Mouse (Mus musculus): ENCODE results near the gene 4930513O06Rik. TPM values are rescaled to one million over a fixed set of nuclear protein-coding genes. Genes with fewer than 3 reads are reported as not detected.
A peak's percentile ranks its signal among the peaks of the same experiment; 100 is the strongest.

The 4930513O06Rik gene
- not detected in 2 replicates for polyA plus RNA-seq (2015; fragmentation: Nextera tagmentation; extraction: Ambion mirVana)

DNA sequence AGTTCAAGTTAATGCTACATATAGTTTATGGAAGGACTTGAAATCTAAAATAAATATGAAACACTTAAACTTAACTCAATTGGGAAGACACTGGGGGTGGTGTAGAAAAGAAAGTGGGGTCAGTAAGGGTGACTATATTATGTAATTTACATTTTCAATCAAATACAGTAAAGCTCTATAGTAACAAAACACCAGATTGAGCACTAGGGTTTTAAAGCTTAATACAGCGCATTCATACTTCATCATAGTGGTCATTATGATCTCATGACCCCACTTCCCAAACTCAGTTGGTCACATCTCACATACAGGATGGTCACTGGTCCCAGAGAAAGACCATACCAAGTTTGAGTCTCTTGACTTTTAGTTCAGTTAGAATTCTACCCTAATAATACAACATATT is at the start of gene 4930513O06Rik:
Gene 4930513O06Rik (plus strand): TSS at position 301 of the 400 bp plus-strand sequence.
- no peaks in the 10 kb centered on the region for H3K9me3 ChIP-seq (ENCODE audit: control insufficient read depth, low read length)
- ATAC-seq (ENCODE audit: low read depth): no peak
- no peak within 1 kb of the TSS for H3K4me2 ChIP-seq (ENCODE audit: low read depth, low read length)
- no peaks in the 10 kb centered on the region for H3K27me3 ChIP-seq (ENCODE audit: control insufficient read depth, insufficient read depth, low read depth, low read length)
- no peaks in the 10 kb centered on the region for H3K4me1 ChIP-seq (replicated peaks; ENCODE audit: control insufficient read depth, insufficient read depth, low read length)
- no peak within 1 kb of the TSS for H3K27ac ChIP-seq (ENCODE audit: low read length)
- H3K4me3 ChIP-seq (ENCODE audit: low read length): no peak within 1 kb of the TSS
- 89% methylated on average over 1 of the region's 1 CpGs for WGBS
- H3K36me3 ChIP-seq (ENCODE audit: control insufficient read depth, insufficient read depth, low read length): no peaks in the 10 kb centered on the region
- H3K9ac ChIP-seq (ENCODE audit: low read length): no peak within 1 kb of the TSS

- Histone ChIP-seq H3K36me3 (ENCODE audit: control insufficient read depth, insufficient read depth, low read length) (no peaks in the 10 kb centered on the region), H3K4me1 (replicated peaks; ENCODE audit: control insufficient read depth, insufficient read depth, low read length) (no peaks in the 10 kb centered on the region), H3K4me2 (ENCODE audit: low read depth, low read length) (no peak overlapping the region), H3K27me3 (ENCODE audit: control insufficient read depth, insufficient read depth, low read depth, low read length) (no peaks in the 10 kb centered on the region), H3K4me3 (ENCODE audit: low read length) (no peak overlapping the region), H3K9me3 (ENCODE audit: control insufficient read depth, low read length) (no peaks in the 10 kb centered on the region), H3K27ac (ENCODE audit: low read length) (no peak overlapping the region), H3K9ac (ENCODE audit: low read length) (no peak overlapping the region)
- no peak for ATAC-seq (ENCODE audit: low read depth)
- 91% methylated on average over 1 of the region's 1 CpGs for WGBS
Measured at GRCm38 (mm10) chrX:139037666-139038065, 48.4 kb upstream of the 4930513O06Rik start.

GRCm38 (mm10) chrX:139039314-139039713 is 46.7 kb upstream of the 4930513O06Rik start:
- ATAC-seq (ENCODE audit: low read depth): no peak
- Histone ChIP-seq H3K9me3 (ENCODE audit: control insufficient read depth, low read length) (no peaks in the 10 kb centered on the region), H3K4me2 (ENCODE audit: low read depth, low read length) (no peak overlapping the region), H3K27me3 (ENCODE audit: control insufficient read depth, insufficient read depth, low read depth, low read length) (no peaks in the 10 kb centered on the region), H3K4me1 (replicated peaks; ENCODE audit: control insufficient read depth, insufficient read depth, low read length) (no peaks in the 10 kb centered on the region), H3K36me3 (ENCODE audit: control insufficient read depth, insufficient read depth, low read length) (no peaks in the 10 kb centered on the region), H3K4me3 (ENCODE audit: low read length) (no peak overlapping the region), H3K27ac (ENCODE audit: low read length) (no peak overlapping the region), H3K9ac (ENCODE audit: low read length) (no peak overlapping the region)
- 41% methylated on average over 2 of the region's 2 CpGs for WGBS

GRCm38 (mm10) chrX:139041148-139041547 is 44.9 kb upstream of the 4930513O06Rik start:
- ATAC-seq (ENCODE audit: low read depth): no peak
- Histone ChIP-seq H3K27me3 (ENCODE audit: control insufficient read depth, insufficient read depth, low read depth, low read length) (no peaks in the 10 kb centered on the region), H3K27ac (ENCODE audit: low read length) (no peak overlapping the region), H3K9me3 (ENCODE audit: control insufficient read depth, low read length) (no peaks in the 10 kb centered on the region), H3K4me3 (ENCODE audit: low read length) (no peak overlapping the region), H3K4me2 (ENCODE audit: low read depth, low read length) (no peak overlapping the region), H3K9ac (ENCODE audit: low read length) (no peak overlapping the region), H3K36me3 (ENCODE audit: control insufficient read depth, insufficient read depth, low read length) (no peaks in the 10 kb centered on the region), H3K4me1 (replicated peaks; ENCODE audit: control insufficient read depth, insufficient read depth, low read length) (no peaks in the 10 kb centered on the region)
- WGBS: 72% methylated on average over 1 of the region's 1 CpGs

DNA sequence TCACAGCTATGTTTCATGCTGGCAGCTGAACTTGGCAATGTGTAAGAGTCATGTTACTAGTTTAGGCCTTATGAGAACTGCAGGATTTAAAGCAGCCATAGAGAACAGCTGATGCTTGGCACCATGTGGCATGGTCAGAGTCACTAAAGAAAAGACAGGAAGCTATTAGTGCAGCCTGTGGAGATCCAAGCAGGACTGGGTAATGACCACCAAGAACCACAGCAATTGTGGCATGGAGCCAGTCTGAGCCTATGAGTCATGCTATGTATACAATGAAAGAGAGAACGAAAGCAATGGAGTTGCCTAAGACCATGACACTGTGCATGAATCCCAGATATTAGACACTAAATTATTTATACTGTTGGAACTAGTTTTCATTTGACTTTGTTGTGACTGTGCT is 34.1 kb upstream of the 4930513O06Rik start:
- Histone ChIP-seq H3K9me3 (ENCODE audit: control insufficient read depth, low read length) (no peaks in the 10 kb centered on the region), H3K4me1 (replicated peaks; ENCODE audit: control insufficient read depth, insufficient read depth, low read length) (no peaks in the 10 kb centered on the region), H3K9ac (ENCODE audit: low read length) (no peak overlapping the region), H3K4me3 (ENCODE audit: low read length) (no peak overlapping the region), H3K4me2 (ENCODE audit: low read depth, low read length) (no peak overlapping the region), H3K36me3 (ENCODE audit: control insufficient read depth, insufficient read depth, low read length) (no peaks in the 10 kb centered on the region), H3K27ac (ENCODE audit: low read length) (no peak overlapping the region), H3K27me3 (ENCODE audit: control insufficient read depth, insufficient read depth, low read depth, low read length) (no peaks in the 10 kb centered on the region)
- WGBS: 41% methylated on average over 1 of the region's 1 CpGs
- ATAC-seq (ENCODE audit: low read depth): peak; percentile 93

- WGBS: 72% methylated on average over 1 of the region's 1 CpGs
- no peak for ATAC-seq (ENCODE audit: low read depth)
Measured at GRCm38 (mm10) chrX:139053149-139053548, 32.9 kb upstream of the 4930513O06Rik start.

DNA sequence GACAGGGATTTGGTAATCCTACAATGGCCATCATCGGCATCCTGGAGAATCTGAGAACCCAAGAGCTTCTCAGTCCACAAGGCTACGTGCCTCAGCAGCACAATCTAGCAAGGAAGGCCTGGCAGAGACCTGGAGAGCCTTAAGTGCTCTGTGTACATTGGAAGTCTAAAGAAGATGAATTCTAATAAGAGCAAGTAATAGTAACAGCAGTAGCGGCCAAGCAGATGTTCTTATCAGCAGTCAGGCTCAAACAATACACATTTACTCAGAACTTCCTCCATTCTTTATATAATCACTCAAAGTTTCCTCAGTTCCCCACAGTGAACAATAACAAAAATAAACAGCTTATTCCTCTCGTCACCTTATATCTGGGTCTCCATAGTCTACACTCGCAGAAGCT is 22.0 kb upstream of the 4930513O06Rik start:
- ATAC-seq (ENCODE audit: low read depth): peak; percentile 60

More at GRCm38 (mm10) chrX:139053149-139053548, 32.9 kb upstream of the 4930513O06Rik start:
- no peak overlapping the region for H3K4me2 ChIP-seq (ENCODE audit: low read depth, low read length)
- no peak overlapping the region for H3K27ac ChIP-seq (ENCODE audit: low read length)
- H3K9ac ChIP-seq (ENCODE audit: low read length): no peak overlapping the region
- H3K36me3 ChIP-seq (ENCODE audit: control insufficient read depth, insufficient read depth, low read length): no peaks in the 10 kb centered on the region
- H3K4me1 ChIP-seq (replicated peaks; ENCODE audit: control insufficient read depth, insufficient read depth, low read length): no peaks in the 10 kb centered on the region
- H3K27me3 ChIP-seq (ENCODE audit: control insufficient read depth, insufficient read depth, low read depth, low read length): no peaks in the 10 kb centered on the region
- no peaks in the 10 kb centered on the region for H3K9me3 ChIP-seq (ENCODE audit: control insufficient read depth, low read length)
- no peak overlapping the region for H3K4me3 ChIP-seq (ENCODE audit: low read length)

DNA sequence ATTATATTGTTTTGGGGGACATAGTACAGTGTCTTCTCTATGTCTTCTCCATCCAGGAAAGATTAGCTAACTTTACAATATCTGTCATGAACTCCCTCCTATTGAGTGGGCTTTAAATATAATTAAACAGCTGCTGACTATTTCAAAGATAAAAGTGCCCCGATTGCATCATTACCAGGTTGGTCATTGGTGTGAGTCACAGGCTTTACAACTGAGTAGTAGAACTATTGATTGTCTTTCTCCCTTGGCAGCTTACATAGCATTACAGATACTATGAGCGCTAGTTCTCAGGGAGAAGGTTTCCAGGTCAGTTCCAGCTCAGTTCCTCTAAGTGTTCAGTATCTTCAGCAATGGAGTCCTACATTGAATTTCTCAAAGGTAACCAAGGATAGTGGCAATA is 7.5 kb upstream of the 4930513O06Rik start:
- no peak overlapping the region for H3K9ac ChIP-seq (ENCODE audit: low read length)
- no peaks in the 10 kb centered on the region for H3K36me3 ChIP-seq (ENCODE audit: control insufficient read depth, insufficient read depth, low read length)
- H3K27ac ChIP-seq (ENCODE audit: low read length): no peak overlapping the region
- no peaks in the 10 kb centered on the region for H3K4me1 ChIP-seq (replicated peaks; ENCODE audit: control insufficient read depth, insufficient read depth, low read length)
- H3K9me3 ChIP-seq (ENCODE audit: control insufficient read depth, low read length): no peaks in the 10 kb centered on the region
- H3K4me3 ChIP-seq (ENCODE audit: low read length): no peak overlapping the region
- no peak for ATAC-seq (ENCODE audit: low read depth)
- no peak overlapping the region for H3K4me2 ChIP-seq (ENCODE audit: low read depth, low read length)
- WGBS: 84% methylated on average over 2 of the region's 2 CpGs
- H3K27me3 ChIP-seq (ENCODE audit: control insufficient read depth, insufficient read depth, low read depth, low read length): no peaks in the 10 kb centered on the region

More for the DNA sequence above, 22.0 kb upstream of the 4930513O06Rik start:
- 60% methylated on average over 5 of the region's 5 CpGs for WGBS
- H3K9ac ChIP-seq (ENCODE audit: low read length): no peak overlapping the region
- no peaks in the 10 kb centered on the region for H3K4me1 ChIP-seq (replicated peaks; ENCODE audit: control insufficient read depth, insufficient read depth, low read length)
- no peak overlapping the region for H3K4me2 ChIP-seq (ENCODE audit: low read depth, low read length)
- no peaks in the 10 kb centered on the region for H3K27me3 ChIP-seq (ENCODE audit: control insufficient read depth, insufficient read depth, low read depth, low read length)
- H3K27ac ChIP-seq (ENCODE audit: low read length): no peak overlapping the region
- H3K9me3 ChIP-seq (ENCODE audit: control insufficient read depth, low read length): no peaks in the 10 kb centered on the region
- no peak overlapping the region for H3K4me3 ChIP-seq (ENCODE audit: low read length)
- no peaks in the 10 kb centered on the region for H3K36me3 ChIP-seq (ENCODE audit: control insufficient read depth, insufficient read depth, low read length)

- Histone ChIP-seq H3K27ac (ENCODE audit: low read length) (no peak within 1 kb of the TSS), H3K27me3 (ENCODE audit: control insufficient read depth, insufficient read depth, low read depth, low read length) (no peaks in the 10 kb centered on the region), H3K4me2 (ENCODE audit: low read depth, low read length) (no peak within 1 kb of the TSS), H3K9ac (ENCODE audit: low read length) (no peak within 1 kb of the TSS), H3K36me3 (ENCODE audit: control insufficient read depth, insufficient read depth, low read length) (no peaks in the 10 kb centered on the region), H3K9me3 (ENCODE audit: control insufficient read depth, low read length) (no peaks in the 10 kb centered on the region), H3K4me1 (replicated peaks; ENCODE audit: control insufficient read depth, insufficient read depth, low read length) (no peaks in the 10 kb centered on the region), H3K4me3 (ENCODE audit: low read length) (no peak within 1 kb of the TSS)
- ATAC-seq (ENCODE audit: low read depth): no peak
Measured at GRCm38 (mm10) chrX:139085077-139085476, 966 bp upstream of the 4930513O06Rik start, which contains the start of gene Serpina7. Serpina7 (minus strand) TSS chrX:139085236.

- Histone ChIP-seq H3K4me1 (replicated peaks; ENCODE audit: control insufficient read depth, insufficient read depth, low read length) (no peaks in the 10 kb centered on the region), H3K9ac (ENCODE audit: low read length) (no peak overlapping the region)
- 36% methylated on average over 1 of the region's 1 CpGs for WGBS
Measured at GRCm38 (mm10) chrX:139097197-139097596, 11.2 kb downstream of the 4930513O06Rik start.

More at GRCm38 (mm10) chrX:139097197-139097596, 11.2 kb downstream of the 4930513O06Rik start:
- Histone ChIP-seq H3K27me3 (ENCODE audit: control insufficient read depth, insufficient read depth, low read depth, low read length) (no peaks in the 10 kb centered on the region), H3K36me3 (ENCODE audit: control insufficient read depth, insufficient read depth, low read length) (no peaks in the 10 kb centered on the region), H3K27ac (ENCODE audit: low read length) (no peak overlapping the region), H3K4me3 (ENCODE audit: low read length) (no peak overlapping the region), H3K9me3 (ENCODE audit: control insufficient read depth, low read length) (no peaks in the 10 kb centered on the region), H3K4me2 (ENCODE audit: low read depth, low read length) (no peak overlapping the region)
- ATAC-seq (ENCODE audit: low read depth): no peak

Measured in lung, embryonic 16.5 days (tissue).